Mouse (Mus musculus): ENCODE data around the gene Olfr1255. TPM values are rescaled to one million over a fixed set of nuclear protein-coding genes. Genes with fewer than 3 reads are reported as not detected.

The Olfr1255 gene
- polyA plus RNA-seq (2017; shearing (Covaris generic)) = not detected

- ATAC-seq = no peak
These were observed at the start of gene Olfr1255 for GRCm38 (mm10) chr2:89811751-89812150. Gene Olfr1255, plus strand, starts transcription at chr2:89812051.

GRCm38 (mm10) chr2:89793519-89793918, 18.3 kb upstream of the Olfr1255 start, which contains the start of gene Olfr1254:
Gene Olfr1254, minus strand, starts transcription at chr2:89793619.
- ATAC-seq = no peak

- ATAC-seq = no peak
These were observed 12.3 kb upstream of the Olfr1255 start for GRCm38 (mm10) chr2:89799583-89799982.

GRCm38 (mm10) chr2:89810751-89811150, 1.1 kb upstream of the Olfr1255 start:
- ATAC-seq = no peak

- no peak for ATAC-seq
These were observed 8.4 kb downstream of the Olfr1255 start for GRCm38 (mm10) chr2:89820216-89820615.

GRCm38 (mm10) chr2:89841455-89841854, 29.6 kb downstream of the Olfr1255 start, which contains the start of gene Olfr1256:
Gene Olfr1256, minus strand, starts transcription at chr2:89841555.
- ATAC-seq = no peak

GRCm38 (mm10) chr2:89848105-89848504, 36.3 kb downstream of the Olfr1255 start, which contains the start of gene Olfr48:
Gene Olfr48, minus strand, starts transcription at chr2:89848205.
- ATAC-seq = no peak

GRCm38 (mm10) chr2:89849230-89849629, 37.4 kb downstream of the Olfr1255 start:
- ATAC-seq = no peak

Other genes with a start within 250 kb of the Olfr1255 start
- not detected for gene Olfr1245, start 233.6 kb upstream of the Olfr1255 start, polyA plus RNA-seq (2017; shearing (Covaris generic))
- not detected for gene Olfr1246, start 218.9 kb upstream of the Olfr1255 start, polyA plus RNA-seq (2017; shearing (Covaris generic))
- gene Olfr1247, start 197.9 kb upstream of the Olfr1255 start, polyA plus RNA-seq (2017; shearing (Covaris generic)) = under 1 TPM in 1 of 2 experiments, not detected in 1; 0.18 TPM
- not detected for gene Olfr1248, start 193.8 kb upstream of the Olfr1255 start, polyA plus RNA-seq (2017; shearing (Covaris generic))
- gene Olfr1249, start 177.1 kb upstream of the Olfr1255 start, polyA plus RNA-seq (2017; shearing (Covaris generic)) = not detected
- gene Olfr1250, start 150.6 kb upstream of the Olfr1255 start, polyA plus RNA-seq (2017; shearing (Covaris generic)) = not detected
- not detected for gene Olfr1251, start 140.1 kb upstream of the Olfr1255 start, polyA plus RNA-seq (2017; shearing (Covaris generic))
- not detected for gene Olfr1252, start 87.0 kb upstream of the Olfr1255 start, polyA plus RNA-seq (2017; shearing (Covaris generic))
- not detected for gene Olfr1253, start 55.0 kb upstream of the Olfr1255 start, polyA plus RNA-seq (2017; shearing (Covaris generic))
- gene Olfr1254, start 18.4 kb upstream of the Olfr1255 start, polyA plus RNA-seq (2017; shearing (Covaris generic)) = not detected
- not detected for gene Olfr1256, start 29.5 kb downstream of the Olfr1255 start, polyA plus RNA-seq (2017; shearing (Covaris generic))
- not detected for gene Olfr48, start 36.2 kb downstream of the Olfr1255 start, polyA plus RNA-seq (2017; shearing (Covaris generic))
- not detected for gene Olfr1257, start 66.4 kb downstream of the Olfr1255 start, polyA plus RNA-seq (2017; shearing (Covaris generic))
- not detected for gene Olfr1258, start 115.3 kb downstream of the Olfr1255 start, polyA plus RNA-seq (2017; shearing (Covaris generic))
- not detected for gene Olfr1259, start 136.6 kb downstream of the Olfr1255 start, polyA plus RNA-seq (2017; shearing (Covaris generic))
- gene Olfr1260, start 162.3 kb downstream of the Olfr1255 start, polyA plus RNA-seq (2017; shearing (Covaris generic)) = not detected
- gene Olfr1261, start 179.2 kb downstream of the Olfr1255 start, polyA plus RNA-seq (2017; shearing (Covaris generic)) = not detected
- not detected for gene Olfr1262, start 188.1 kb downstream of the Olfr1255 start, polyA plus RNA-seq (2017; shearing (Covaris generic))
- not detected for gene Olfr1263, start 200.1 kb downstream of the Olfr1255 start, polyA plus RNA-seq (2017; shearing (Covaris generic))
- under 1 TPM in 1 of 2 experiments, not detected in 1; 0.08 TPM for gene Olfr1264, start 213.5 kb downstream of the Olfr1255 start, polyA plus RNA-seq (2017; shearing (Covaris generic))
- gene Olfr1265, start 223.3 kb downstream of the Olfr1255 start, polyA plus RNA-seq (2017; shearing (Covaris generic)) = not detected

All from activated CD4-positive, CD25-positive, alpha-beta regulatory T cell, adult 4 months (primary cell).